Mouse (Mus musculus): ENCODE data around the gene Cntn4. TPM values are rescaled to one million over a fixed set of nuclear protein-coding genes. Genes with fewer than 3 reads are reported as not detected.

Cntn4 gene
- 0.11 and 0.17 TPM in 2 replicates for polyA plus RNA-seq (2016; fragmentation: Nextera tagmentation; extraction: Ambion mirVana)

GRCm38 (mm10) chr6:105677149-105678031, at the start of gene Cntn4:
TSS of gene Cntn4 (plus strand) at chr6:105677660.
- Histone ChIP-seq H3K36me3 (no peaks in the 10 kb centered on the region), H3K9me3 (replicated peaks) (no peaks in the 10 kb centered on the region), H3K4me3 (no peak within 1 kb of the TSS), H3K9ac (no peak within 1 kb of the TSS), H3K4me1 (no peaks in the 10 kb centered on the region), H3K27me3 (replicated peaks) (peaks cover 31% of the 10 kb centered on the region), H3K4me2 (peak within 1 kb of the TSS; percentile 37), H3K27ac (no peak within 1 kb of the TSS)
- no peak for ATAC-seq
- 7% methylated on average over 38 of the region's 40 CpGs for WGBS (ENCODE audit: insufficient replicate concordance)

- Histone ChIP-seq H3K9me3 (replicated peaks) (no peaks in the 10 kb centered on the region), H3K27me3 (replicated peaks) (peaks cover 27% of the 10 kb centered on the region), H3K4me2 (no peak overlapping the region), H3K4me3 (no peak overlapping the region), H3K9ac (no peak overlapping the region), H3K4me1 (no peaks in the 10 kb centered on the region), H3K36me3 (no peaks in the 10 kb centered on the region), H3K27ac (no peak overlapping the region)
- ATAC-seq: no peak
- 70% methylated on average over 4 of the region's 4 CpGs for WGBS (ENCODE audit: insufficient replicate concordance)
Observed at GRCm38 (mm10) chr6:105674276-105674675, 3.2 kb upstream of the Cntn4 start.

DNA sequence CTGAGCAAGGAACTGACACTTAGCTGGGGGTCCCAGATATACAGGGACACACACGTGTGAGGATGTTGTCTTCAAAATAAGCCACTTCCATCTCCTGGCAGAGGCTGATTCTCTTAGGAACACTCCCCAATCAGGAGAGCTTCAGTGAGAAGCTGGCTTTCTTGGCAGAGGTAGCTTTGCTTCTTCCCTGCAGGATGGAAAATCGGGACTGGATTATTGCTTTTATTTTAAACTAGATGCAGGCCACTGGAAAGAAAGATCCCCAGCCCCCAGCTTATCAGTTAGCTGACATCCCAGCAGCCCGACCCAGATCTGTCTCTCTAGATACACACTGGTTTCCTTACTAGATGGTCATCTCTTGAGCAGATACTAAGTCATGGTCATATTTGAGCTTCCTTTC, 2.4 kb upstream of the Cntn4 start:
- H3K9ac ChIP-seq: no peak overlapping the region
- H3K27ac ChIP-seq: no peak overlapping the region
- peaks cover 31% of the 10 kb centered on the region for H3K27me3 ChIP-seq (replicated peaks)
- no peaks in the 10 kb centered on the region for H3K36me3 ChIP-seq
- WGBS (ENCODE audit: insufficient replicate concordance): 41% methylated on average over 3 of the region's 3 CpGs
- no peak for ATAC-seq
- no peaks in the 10 kb centered on the region for H3K4me1 ChIP-seq
- no peak overlapping the region for H3K4me2 ChIP-seq
- H3K9me3 ChIP-seq (replicated peaks): no peaks in the 10 kb centered on the region
- H3K4me3 ChIP-seq: no peak overlapping the region

GRCm38 (mm10) chr6:105676637-105677036, 823 bp upstream of the Cntn4 start:
- no peak for ATAC-seq
- Histone ChIP-seq H3K9me3 (replicated peaks) (no peaks in the 10 kb centered on the region), H3K27ac (no peak overlapping the region), H3K4me2 (no peak overlapping the region), H3K4me1 (no peaks in the 10 kb centered on the region), H3K4me3 (no peak overlapping the region), H3K9ac (no peak overlapping the region), H3K27me3 (replicated peaks) (peaks cover 31% of the 10 kb centered on the region), H3K36me3 (no peaks in the 10 kb centered on the region)
- 29% methylated on average over 5 of the region's 5 CpGs for WGBS (ENCODE audit: insufficient replicate concordance)

GRCm38 (mm10) chr6:105678778-105679177, 1.3 kb downstream of the Cntn4 start:
- Histone ChIP-seq H3K4me1 (no peaks in the 10 kb centered on the region), H3K4me2 (no peak overlapping the region), H3K36me3 (no peaks in the 10 kb centered on the region), H3K9me3 (replicated peaks) (no peaks in the 10 kb centered on the region), H3K27ac (no peak overlapping the region), H3K4me3 (no peak overlapping the region), H3K9ac (no peak overlapping the region), H3K27me3 (replicated peaks) (peaks cover 31% of the 10 kb centered on the region)
- WGBS (ENCODE audit: insufficient replicate concordance): 15% methylated on average over 5 of the region's 5 CpGs
- ATAC-seq: no peak

- 41% methylated on average over 2 of the region's 2 CpGs for WGBS (ENCODE audit: insufficient replicate concordance)
- no peak overlapping the region for H3K27ac ChIP-seq
- no peaks in the 10 kb centered on the region for H3K9me3 ChIP-seq (replicated peaks)
- H3K4me1 ChIP-seq: no peaks in the 10 kb centered on the region
- no peak overlapping the region for H3K9ac ChIP-seq
- no peak overlapping the region for H3K4me3 ChIP-seq
- H3K36me3 ChIP-seq: no peaks in the 10 kb centered on the region
- no peak for ATAC-seq
- H3K4me2 ChIP-seq: no peak overlapping the region
- H3K27me3 ChIP-seq (replicated peaks): peaks cover 31% of the 10 kb centered on the region
Observed at GRCm38 (mm10) chr6:105681496-105681895, 4.0 kb downstream of the Cntn4 start.

GRCm38 (mm10) chr6:105683251-105683650, 5.8 kb downstream of the Cntn4 start:
- H3K9ac ChIP-seq: no peak overlapping the region
- H3K27ac ChIP-seq: no peak overlapping the region
- H3K27me3 ChIP-seq (replicated peaks): peaks cover 15% of the 10 kb centered on the region; the same call in 1 of the 2 replicates
- 63% methylated on average over 5 of the region's 5 CpGs for whole genome bisulfite sequencing (ENCODE audit: insufficient replicate concordance)
- H3K36me3 ChIP-seq: no peaks in the 10 kb centered on the region
- no peaks in the 10 kb centered on the region for H3K4me1 ChIP-seq
- H3K4me2 ChIP-seq: no peak overlapping the region
- no peak overlapping the region for H3K4me3 ChIP-seq
- no peaks in the 10 kb centered on the region for H3K9me3 ChIP-seq (replicated peaks)
- ATAC-seq: no peak

DNA sequence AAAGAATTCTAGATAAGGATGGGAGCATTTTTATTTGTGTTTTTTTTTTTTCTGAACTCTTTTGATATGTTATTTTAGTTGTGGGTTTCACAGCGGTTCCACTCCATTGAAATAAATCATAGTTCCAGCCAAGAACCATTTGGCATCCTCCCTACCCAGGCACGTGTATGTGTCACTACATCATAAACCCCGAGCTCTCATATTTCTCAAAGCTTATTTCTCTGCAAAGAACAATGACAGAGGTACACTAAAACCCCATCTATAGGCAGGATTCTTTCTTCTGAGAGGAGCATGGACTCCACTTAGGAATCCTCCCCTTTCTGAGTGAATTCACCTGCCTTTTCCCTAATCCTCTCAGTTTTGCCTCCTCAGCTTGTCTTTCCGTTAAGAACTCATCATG, 6.7 kb downstream of the Cntn4 start:
- no peak for ATAC-seq
- Histone ChIP-seq H3K4me1 (no peaks in the 10 kb centered on the region), H3K27me3 (replicated peaks) (peaks cover 6% of the 10 kb centered on the region; the same call in 1 of the 2 replicates), H3K27ac (no peak overlapping the region), H3K36me3 (no peaks in the 10 kb centered on the region), H3K4me2 (no peak overlapping the region), H3K9me3 (replicated peaks) (no peaks in the 10 kb centered on the region), H3K4me3 (no peak overlapping the region), H3K9ac (no peak overlapping the region)
- 48% methylated on average over 4 of the region's 4 CpGs for WGBS (ENCODE audit: insufficient replicate concordance)

DNA sequence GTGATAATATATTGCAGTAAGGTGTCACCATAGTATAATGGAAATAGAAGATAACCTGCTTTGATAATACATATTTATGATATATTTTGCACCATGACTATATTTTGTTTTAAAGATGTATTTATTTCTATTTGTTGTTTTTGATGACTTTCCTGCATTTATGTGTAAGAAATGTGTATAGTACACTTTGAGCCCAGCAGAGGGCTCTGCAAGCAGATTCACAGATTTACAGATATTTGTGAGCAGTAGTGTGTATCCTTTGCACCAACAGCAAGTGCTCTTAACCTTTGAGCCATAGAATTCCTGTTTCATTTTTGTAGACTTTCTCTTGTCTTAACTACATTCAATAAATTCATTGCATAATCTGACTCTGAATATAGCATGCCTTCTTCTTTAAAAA, 10.7 kb downstream of the Cntn4 start:
- Histone ChIP-seq H3K4me2 (no peak overlapping the region), H3K9me3 (replicated peaks) (no peaks in the 10 kb centered on the region), H3K36me3 (no peaks in the 10 kb centered on the region), H3K4me3 (no peak overlapping the region), H3K9ac (no peak overlapping the region), H3K27ac (no peak overlapping the region), H3K4me1 (no peaks in the 10 kb centered on the region), H3K27me3 (replicated peaks) (no peaks in the 10 kb centered on the region)
- no peak for ATAC-seq

DNA sequence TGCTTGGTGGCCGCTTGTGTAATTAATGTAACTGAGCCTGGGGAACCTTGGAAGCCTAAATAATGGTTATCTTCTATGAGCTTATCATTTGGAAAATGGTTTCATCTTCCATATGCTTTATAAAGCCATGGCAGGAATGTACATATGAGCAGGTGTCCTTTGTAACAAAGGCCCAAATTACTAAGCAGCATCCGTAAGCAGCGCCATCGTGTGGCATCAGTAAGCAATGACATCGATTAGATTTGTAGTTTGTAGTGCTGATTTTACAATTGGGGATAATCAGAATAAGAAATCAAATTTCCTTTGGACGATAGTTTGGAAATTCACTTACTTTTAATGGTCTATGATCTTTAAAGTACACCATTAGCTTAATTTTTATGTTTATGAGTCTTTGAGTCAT, 64.6 kb downstream of the Cntn4 start:
- no peaks in the 10 kb centered on the region for H3K4me1 ChIP-seq
- H3K4me3 ChIP-seq: no peak overlapping the region
- ATAC-seq: no peak
- no peaks in the 10 kb centered on the region for H3K27me3 ChIP-seq (replicated peaks)
- H3K4me2 ChIP-seq: no peak overlapping the region
- H3K9me3 ChIP-seq (replicated peaks): no peaks in the 10 kb centered on the region
- no peak overlapping the region for H3K27ac ChIP-seq
- H3K9ac ChIP-seq: no peak overlapping the region
- no peaks in the 10 kb centered on the region for H3K36me3 ChIP-seq
- WGBS (ENCODE audit: insufficient replicate concordance): 25% methylated on average over 6 of the region's 6 CpGs

DNA sequence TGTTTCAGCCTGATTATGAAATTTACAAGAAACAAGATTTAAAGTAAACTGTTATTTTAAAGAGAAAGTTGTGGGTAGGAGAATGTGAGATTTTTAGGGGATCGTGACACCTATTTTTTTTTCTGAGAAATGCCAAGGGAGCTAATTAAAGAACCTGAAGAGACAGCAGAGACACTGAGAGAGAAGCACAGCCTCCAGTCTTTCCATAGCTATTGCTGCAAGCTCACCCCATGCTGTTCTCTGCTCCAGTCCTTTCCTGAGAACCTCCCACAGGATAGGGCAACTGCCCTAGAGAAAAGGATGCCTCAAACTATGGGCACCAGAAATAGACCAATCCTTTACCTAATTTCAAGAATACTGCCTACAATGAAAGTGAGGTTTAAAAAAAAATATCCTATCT, 103.2 kb downstream of the Cntn4 start:
- Histone ChIP-seq H3K9me3 (replicated peaks) (no peaks in the 10 kb centered on the region), H3K27me3 (replicated peaks) (no peaks in the 10 kb centered on the region), H3K4me3 (no peak overlapping the region), H3K27ac (no peak overlapping the region), H3K36me3 (no peaks in the 10 kb centered on the region), H3K4me2 (no peak overlapping the region), H3K4me1 (no peaks in the 10 kb centered on the region), H3K9ac (no peak overlapping the region)
- no peak for ATAC-seq
- 59% methylated on average over 1 of the region's 1 CpGs for WGBS (ENCODE audit: insufficient replicate concordance)

- H3K4me1 ChIP-seq: no peaks in the 10 kb centered on the region
- 73% methylated on average over 2 of the region's 2 CpGs for WGBS (ENCODE audit: insufficient replicate concordance)
- ATAC-seq: no peak
- no peak overlapping the region for H3K9ac ChIP-seq
- no peak overlapping the region for H3K4me3 ChIP-seq
- no peaks in the 10 kb centered on the region for H3K36me3 ChIP-seq
- no peak overlapping the region for H3K4me2 ChIP-seq
- no peaks in the 10 kb centered on the region for H3K9me3 ChIP-seq (replicated peaks)
- H3K27me3 ChIP-seq (replicated peaks): no peaks in the 10 kb centered on the region
- H3K27ac ChIP-seq: no peak overlapping the region
Observed at GRCm38 (mm10) chr6:105788462-105788861, 111.0 kb downstream of the Cntn4 start.

DNA sequence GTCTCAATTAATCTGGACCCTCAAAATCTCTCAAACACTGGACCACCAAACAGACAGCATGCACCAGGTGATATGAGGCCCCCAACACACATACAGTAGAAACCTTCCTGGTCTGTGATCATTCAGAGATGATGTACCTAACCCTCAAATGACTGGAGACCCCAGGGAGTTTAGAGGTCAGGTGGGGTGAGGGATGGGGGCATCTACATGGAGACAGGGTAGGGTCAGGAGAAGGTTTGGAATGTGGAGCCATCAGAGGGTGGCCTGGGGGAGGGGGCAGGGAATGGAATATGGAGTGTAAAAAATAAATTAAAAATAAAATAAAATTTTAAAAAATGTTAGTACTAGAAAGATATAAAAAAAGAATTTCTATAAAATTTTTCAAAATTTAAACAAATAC, 157.6 kb downstream of the Cntn4 start:
- ATAC-seq: no peak
- no peaks in the 10 kb centered on the region for H3K27me3 ChIP-seq (replicated peaks)

More for the DNA sequence above, 157.6 kb downstream of the Cntn4 start:
- H3K4me3 ChIP-seq: no peak overlapping the region
- no peak overlapping the region for H3K4me2 ChIP-seq
- 0 out of 2 replicates have a peak, but pooled peaks cover 3% of the 10 kb centered on the region for H3K9me3 ChIP-seq (replicated peaks)
- H3K4me1 ChIP-seq: no peaks in the 10 kb centered on the region
- no peaks in the 10 kb centered on the region for H3K36me3 ChIP-seq
- H3K27ac ChIP-seq: no peak overlapping the region
- H3K9ac ChIP-seq: no peak overlapping the region
